Mouse (Mus musculus): ENCODE data around the gene Tspyl2. TPM values are rescaled to one million over a fixed set of nuclear protein-coding genes. Genes with fewer than 3 reads are reported as not detected.
"Not testable (repeated sequence)": the region's sequence is repeated elsewhere in the genome, so short reads cannot be mapped to it uniquely, and the experiment has no call there.

Tspyl2 gene
- polyA plus RNA-seq (2017; shearing (Covaris generic)), result 1 to 10 TPM; 9.2 to 9.9 TPM

GRCm38 (mm10) chrX:152342358-152342901 lies at the start of gene Tspyl2:
Tspyl2 (minus strand) TSS chrX:152342425.
- ATAC-seq, result peak; percentile 89

DNA sequence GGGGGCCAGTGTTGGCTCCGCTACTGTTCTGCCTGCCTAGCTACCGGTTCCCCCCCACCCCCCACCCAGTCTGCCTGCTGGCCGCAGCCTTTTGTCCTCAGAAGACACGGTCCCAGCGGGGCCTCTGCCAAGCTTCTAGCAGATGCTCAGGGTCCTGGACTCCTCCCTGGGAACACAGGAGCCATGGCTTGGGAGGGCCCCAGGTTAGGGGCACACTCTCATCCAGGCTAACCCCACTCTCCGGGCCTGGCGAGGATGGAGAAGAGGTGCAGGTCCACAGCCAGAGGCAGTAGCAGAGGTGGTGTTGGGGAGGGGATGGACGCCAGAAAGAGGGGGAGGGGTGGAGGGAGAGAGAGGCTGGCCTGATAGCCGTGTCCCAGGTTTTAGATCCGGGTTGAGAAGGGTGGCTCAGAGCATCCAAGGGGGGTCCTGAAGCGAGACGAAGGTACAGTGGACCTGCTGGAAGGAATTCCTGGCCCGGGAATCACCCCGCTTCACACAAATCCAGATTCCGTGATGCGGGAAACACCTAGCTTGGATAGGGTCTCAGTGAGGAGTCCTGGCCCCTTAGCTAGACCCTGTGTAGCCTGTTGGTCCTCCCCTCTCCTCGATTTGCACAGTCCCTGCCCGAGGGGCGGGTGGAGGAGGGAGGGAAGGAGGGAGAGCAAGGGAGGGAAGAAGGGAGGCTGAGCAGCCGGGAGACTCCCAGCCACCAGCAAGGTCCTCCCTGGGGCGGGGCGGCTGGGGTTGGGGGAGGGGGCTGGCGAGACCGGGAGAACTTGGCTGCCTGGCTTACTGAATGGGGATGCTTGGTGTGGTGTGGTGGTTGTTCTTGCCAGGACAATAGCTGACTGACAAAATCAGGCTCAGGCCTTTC lies 26.4 kb upstream of the Tspyl2 start, which contains the start of gene Gpr173:
TSS of gene Gpr173 (minus strand) at position 308 of the 877 bp plus-strand sequence.
- no peak for ATAC-seq

DNA sequence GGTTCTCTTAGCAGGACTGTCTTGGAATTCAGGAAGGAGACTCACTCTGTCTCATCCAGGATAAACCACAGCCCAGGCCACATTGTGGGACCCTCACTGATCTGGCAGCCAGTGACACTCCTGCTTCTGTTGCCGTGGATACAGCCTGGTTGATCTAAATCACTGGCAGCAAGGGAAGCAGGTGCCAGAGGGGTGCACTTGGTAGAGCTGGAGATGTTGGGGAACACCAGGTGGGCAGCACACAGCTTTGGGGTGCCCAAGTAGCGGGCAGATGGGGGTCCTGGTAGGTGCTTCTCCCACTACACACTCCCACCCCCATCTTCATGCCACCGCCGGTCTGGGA lies 25.8 kb upstream of the Tspyl2 start:
- ATAC-seq, result no peak

GRCm38 (mm10) chrX:152366418-152366817 lies 24.2 kb upstream of the Tspyl2 start:
- ATAC-seq, result no peak

- peak; percentile 79 for ATAC-seq
Measured at GRCm38 (mm10) chrX:152352553-152353153, 10.4 kb upstream of the Tspyl2 start.

DNA sequence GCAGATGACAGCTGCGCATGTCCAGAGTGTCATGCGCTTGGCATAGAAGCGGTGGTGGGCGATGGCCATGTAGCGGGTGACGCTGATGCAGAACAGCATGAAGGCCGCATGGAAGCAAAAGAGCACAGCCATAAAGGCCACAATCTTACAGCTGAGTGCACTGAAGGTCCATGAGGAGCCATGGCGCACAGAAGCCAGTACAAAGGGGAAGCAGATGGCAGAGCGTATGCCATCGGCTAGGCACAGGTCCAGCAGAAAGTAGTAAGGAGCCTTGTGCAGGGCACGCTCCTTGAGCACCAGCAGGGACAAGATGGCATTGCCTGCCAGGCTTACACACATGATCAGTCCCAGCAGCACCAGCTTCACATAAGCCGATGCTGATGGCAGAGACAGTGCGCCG lies 4.8 kb upstream of the Tspyl2 start:
- no peak for ATAC-seq

DNA sequence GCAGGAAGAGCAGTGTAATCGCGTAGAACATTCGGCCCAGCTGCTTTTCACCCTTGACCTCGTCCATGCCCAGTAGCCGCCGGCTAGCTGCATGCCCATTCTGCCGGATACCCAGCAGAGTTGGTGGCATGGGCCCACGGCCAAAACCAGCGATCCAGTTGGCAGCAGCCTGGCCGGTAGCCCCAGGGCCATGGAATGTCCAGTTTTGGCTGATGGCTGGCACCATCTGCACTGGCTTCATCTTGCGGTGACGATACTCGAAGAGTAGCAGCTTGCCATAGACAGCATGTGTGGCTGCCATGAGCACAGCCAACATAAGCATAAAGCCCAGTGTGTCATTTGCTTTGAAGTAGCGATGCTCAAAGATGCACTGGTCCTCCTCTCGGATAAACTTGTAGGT lies 4.4 kb upstream of the Tspyl2 start:
- ATAC-seq, result no peak

DNA sequence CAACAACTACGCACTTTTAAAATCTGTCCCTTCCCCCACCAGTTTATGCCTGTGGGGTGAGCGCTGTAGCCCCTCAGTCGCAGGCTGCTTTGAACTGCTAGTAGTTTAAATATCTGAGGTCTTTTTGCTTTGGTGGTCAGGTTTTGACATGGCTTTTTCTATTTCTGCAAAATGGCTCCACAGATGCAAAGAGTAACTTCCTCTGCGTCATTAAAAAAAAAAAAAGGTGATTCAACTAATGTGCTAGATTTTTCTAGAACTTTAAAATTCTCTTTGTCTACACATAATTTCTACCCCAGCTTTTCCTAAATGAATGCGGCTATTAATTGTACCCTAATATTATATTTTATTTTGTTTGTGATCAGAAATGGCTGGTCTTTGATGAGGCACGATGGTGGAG lies 678 bp upstream of the Tspyl2 start:
- no peak for ATAC-seq

DNA sequence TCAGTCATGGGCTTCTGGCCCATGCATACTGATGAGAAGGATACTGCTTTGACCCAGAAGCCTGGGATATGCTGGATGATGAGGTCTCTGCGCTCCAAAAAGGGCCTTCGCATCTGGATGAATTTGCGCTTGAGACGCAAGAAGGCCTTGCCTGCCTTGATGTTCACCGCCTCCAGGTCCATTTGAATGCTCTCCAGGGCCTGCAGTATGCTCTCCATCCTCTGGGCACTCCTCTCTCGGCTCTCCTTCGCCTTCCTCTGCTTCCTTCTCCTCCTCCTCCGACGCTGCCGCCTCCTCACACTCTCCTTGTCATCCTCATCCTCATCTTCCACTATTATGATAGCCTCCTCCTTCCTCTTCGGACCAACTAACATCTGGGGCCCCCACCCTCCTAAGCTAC lies 729 bp downstream of the Tspyl2 start:
- no peak for ATAC-seq

GRCm38 (mm10) chrX:152336546-152337332 lies 5.5 kb downstream of the Tspyl2 start:
- peak; percentile 98 for ATAC-seq

DNA sequence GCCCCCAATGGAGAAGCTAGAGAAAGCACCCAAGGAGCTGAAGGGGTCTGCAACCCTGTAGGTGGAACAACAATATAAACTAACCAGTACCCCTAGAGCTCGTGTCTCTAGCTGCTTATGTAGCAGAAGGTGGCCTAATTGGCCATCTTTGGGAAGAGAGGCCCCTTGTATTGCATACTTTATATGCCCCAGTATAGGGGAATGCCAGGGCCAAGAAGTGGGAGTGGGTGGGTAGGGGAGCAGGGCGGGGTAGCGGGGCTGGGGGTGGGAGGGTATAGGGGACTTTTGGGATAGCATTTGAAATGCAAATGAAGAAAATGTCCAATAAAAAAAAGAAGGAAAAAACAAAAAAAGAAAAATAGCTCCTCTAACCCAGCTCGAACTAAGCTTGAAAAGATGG lies 6.1 kb downstream of the Tspyl2 start:
- ATAC-seq, result not testable (repeated sequence)

GRCm38 (mm10) chrX:152329400-152329799 lies 12.8 kb downstream of the Tspyl2 start:
- ATAC-seq, result not testable (repeated sequence)

DNA sequence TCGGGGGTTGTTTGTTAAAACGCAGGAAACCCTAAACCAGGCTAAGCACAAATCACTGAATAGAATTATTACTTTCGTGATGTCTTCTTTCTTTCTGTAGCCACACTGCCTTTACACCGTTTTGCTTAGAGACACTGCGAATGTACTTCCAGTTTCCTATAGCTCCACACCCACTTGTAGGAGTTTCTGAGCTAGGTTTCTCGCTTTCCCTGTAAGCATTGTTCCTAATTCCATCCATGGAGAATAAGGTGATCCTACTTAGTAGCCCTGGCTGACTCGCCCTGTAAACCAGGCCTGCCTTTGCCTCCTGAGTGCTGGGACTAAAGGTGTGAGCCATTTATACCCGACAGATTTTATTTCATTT lies 14.6 kb downstream of the Tspyl2 start:
- no peak for ATAC-seq

DNA sequence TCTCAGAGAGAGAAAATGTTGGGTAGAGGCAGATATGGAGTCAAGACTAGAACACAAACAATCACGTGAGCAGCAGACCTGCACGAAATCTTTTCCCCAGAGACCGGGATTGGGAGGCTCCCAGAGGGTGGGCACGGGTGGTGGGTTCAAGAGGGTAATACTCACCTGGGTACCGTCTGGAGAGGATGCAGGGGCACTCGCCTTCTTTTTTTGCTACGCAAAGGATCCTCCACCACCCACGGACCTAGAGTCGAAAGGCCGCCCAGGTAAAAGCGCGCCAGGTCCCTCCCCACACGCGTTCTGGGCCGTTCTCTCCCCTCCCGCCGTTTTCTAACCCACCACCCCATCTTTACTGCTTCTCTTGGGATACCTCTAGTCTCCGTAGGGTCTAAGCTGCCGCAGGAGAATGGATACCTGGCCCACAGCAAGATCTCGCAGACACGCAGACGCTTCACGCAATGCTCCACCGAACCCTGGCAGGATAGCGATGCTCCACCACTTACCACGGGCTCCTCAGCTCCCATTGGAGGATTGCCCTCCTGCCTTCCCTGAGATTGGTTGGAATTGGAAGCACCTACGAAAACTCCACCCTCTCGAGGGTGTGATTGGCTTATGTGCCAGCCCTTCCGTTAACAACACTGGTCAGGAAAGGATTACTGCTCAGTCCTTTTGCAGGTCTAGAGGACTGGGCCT lies 15.1 kb downstream of the Tspyl2 start, which contains the start of gene Kantr:
TSS of gene Kantr (minus strand) at position 500 of the 693 bp plus-strand sequence.
- ATAC-seq, result peak; percentile 100

GRCm38 (mm10) chrX:152323584-152323983 lies 18.6 kb downstream of the Tspyl2 start:
- no peak for ATAC-seq

DNA sequence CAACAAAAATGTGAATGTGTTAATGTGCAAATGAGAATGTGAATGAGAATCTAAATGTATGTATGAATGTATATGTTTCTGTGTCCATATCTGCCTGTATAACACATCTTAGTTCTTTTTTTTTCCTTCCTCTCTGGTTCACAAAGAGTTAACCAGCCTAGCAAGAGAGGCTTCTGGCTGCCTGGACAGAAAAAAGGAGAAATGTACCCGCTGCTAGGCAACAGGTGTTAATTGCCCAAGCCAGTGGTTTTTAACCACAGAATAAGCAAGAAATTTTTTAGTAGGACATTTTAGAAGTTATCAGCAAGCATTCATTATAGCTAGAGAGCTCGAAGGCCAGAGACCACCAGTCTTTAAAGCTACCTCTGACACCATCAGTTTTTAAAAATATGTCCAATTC lies 19.4 kb downstream of the Tspyl2 start:
- ATAC-seq, result no peak

GRCm38 (mm10) chrX:152320535-152320934 lies 21.7 kb downstream of the Tspyl2 start:
- ATAC-seq, result no peak

GRCm38 (mm10) chrX:152307942-152308341 lies 34.3 kb downstream of the Tspyl2 start:
- ATAC-seq, result no peak

DNA sequence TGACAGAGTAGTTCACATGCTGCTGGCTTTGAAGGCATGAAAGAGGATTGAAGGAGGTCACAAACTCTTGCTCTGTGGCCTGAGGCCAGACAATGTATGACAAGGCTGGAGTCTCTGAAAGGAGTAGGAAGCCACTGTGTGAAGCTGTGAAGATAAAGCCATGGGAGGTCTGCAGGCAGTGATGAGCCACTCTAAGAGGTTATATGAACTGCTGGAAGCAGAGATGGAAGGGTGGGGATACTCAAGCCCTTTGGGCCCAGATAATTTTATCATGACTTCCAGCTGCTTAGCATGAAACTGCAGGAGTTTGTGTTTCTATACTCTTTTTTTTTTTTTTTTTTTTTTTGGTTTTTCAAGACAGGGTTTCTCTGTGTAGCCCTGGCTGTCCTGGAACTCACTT lies 34.9 kb downstream of the Tspyl2 start:
- no peak for ATAC-seq

GRCm38 (mm10) chrX:152306224-152306623 lies 36.0 kb downstream of the Tspyl2 start:
- no peak for ATAC-seq

DNA sequence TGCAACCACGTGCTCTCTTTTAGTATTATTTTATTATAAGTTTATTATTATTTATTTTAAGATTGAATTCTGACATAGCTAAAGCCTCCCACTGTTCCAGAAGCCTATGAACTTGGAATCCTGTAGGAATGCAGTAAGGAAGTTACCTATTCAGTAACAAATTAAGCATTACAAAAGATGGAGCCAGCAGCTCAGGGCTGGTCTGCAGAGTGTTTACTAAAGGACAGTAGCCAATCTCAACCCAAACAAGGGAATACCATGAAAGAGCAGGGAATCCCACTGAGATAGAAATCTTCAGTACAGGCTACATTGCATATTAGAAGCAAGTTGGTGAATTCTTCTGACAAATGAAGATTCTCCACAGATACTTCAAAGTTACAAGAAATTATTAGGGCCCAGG lies 55.2 kb downstream of the Tspyl2 start:
- ATAC-seq, result not testable (repeated sequence)

Measured in activated CD4-positive, CD25-positive, alpha-beta regulatory T cell, adult 4 months (primary cell).